Mouse (Mus musculus) stomach, postnatal 0 days (tissue): Measurements from ENCODE around the gene Clec2e.
"Not testable (repeated sequence)": the region's sequence is repeated elsewhere in the genome, so short reads cannot be mapped to it uniquely, and the experiment has no call there.

ENCODE experiments used
- CTCF ChIP-seq: IDR thresholded peaks from 2 replicates; pipeline ENCODE4 v1.5.1; 2016; ENCODE audit warnings: antibody characterized with exemption, low read depth, mild to moderate bottlenecking, moderate library complexity
- EP300 ChIP-seq: optimal IDR thresholded peaks from 2 replicates; pipeline ENCODE3; 2016; ENCODE audit warnings: antibody characterized with exemption

- TF ChIP-seq EP300, CTCF: not testable (repeated sequence)
Observed at GRCm38 (mm10) chr6:129124531-129124930, 23.8 kb upstream of the Clec2e start.
